In genomic region chr14:118951912-118952583, GRCm38 (mm10) we compare ENCODE assay signal across 14 mouse cellular contexts. TPM values are rescaled to one million over a fixed set of nuclear protein-coding genes. Genes with fewer than 3 reads are reported as not detected.
DNase-seq lines count a peak whose midpoint lies in the region; ATAC-seq and TF ChIP-seq lines count a peak whose summit lies in the region.
"Had no signal": no experiment of that assay in that cellular context is flagged by ENCODE, and none has a peak within 500 bp of the region (broad histone marks: within the 10 kb centered on the region; RNA-seq: fewer than 3 reads in every experiment).

No protein-coding gene starts in this region.

- H3K4me2 ChIP-seq in heart, embryonic 11.5 days, result no peak overlapping the region
- H3K4me2 ChIP-seq: embryonic facial prominence, embryonic 13.5 days; forebrain, embryonic 12.5 days; hindbrain, embryonic 12.5 days; limb, embryonic 12.5 days; lung, embryonic 14.5 days; neural tube, embryonic 12.5 days had no signal

- H3K9me3 ChIP-seq in heart, embryonic 11.5 days (replicated peaks; ENCODE audit: control insufficient read depth, low read length), result no peaks in the 10 kb centered on the region
- H3K9me3 ChIP-seq: embryonic facial prominence, embryonic 13.5 days; forebrain, embryonic 12.5 days; hindbrain, embryonic 12.5 days; limb, embryonic 12.5 days; neural tube, embryonic 12.5 days had no signal

- 89% methylated on average over 9 of the region's 9 CpGs for WGBS in heart, adult 2 months
- WGBS in heart, embryonic 11.5 days (ENCODE audit: insufficient replicate concordance), result 93% methylated on average over 9 of the region's 9 CpGs
- 97% methylated on average over 9 of the region's 9 CpGs for WGBS in thymus, adult 2 months

- H3K36me3 ChIP-seq in heart, adult 2 months (ENCODE audit: control insufficient read depth, insufficient read depth, low read length), result no peaks in the 10 kb centered on the region; the same call in 1 of the 2 replicates
- peaks cover 3% of the 10 kb centered on the region; the same call in 1 of the 2 replicates for H3K36me3 ChIP-seq in heart, embryonic 11.5 days (ENCODE audit: control insufficient read depth, insufficient read depth, low read length)
- H3K36me3 ChIP-seq in thymus, adult 2 months (ENCODE audit: control insufficient read depth, insufficient read depth, low read length), result peaks cover 27% of the 10 kb centered on the region

- no peak for TF ChIP-seq CTCF in heart, adult 2 months (IDR thresholded peaks at IDR 0.05)
- no peak for TF ChIP-seq CTCF in thymus, adult 2 months (IDR thresholded peaks at IDR 0.05; ENCODE audit: borderline replicate concordance, control insufficient read depth, extremely low read depth, insufficient read depth, low read length, poor library complexity)

- no peak for TF ChIP-seq EP300 in heart, adult 2 months (IDR thresholded peaks at IDR 0.05; ENCODE audit: insufficient read depth, low read depth, low read length)

- H3K27me3 ChIP-seq in heart, adult 2 months (ENCODE audit: control insufficient read depth, insufficient read depth, low read length), result no peaks in the 10 kb centered on the region
- H3K27me3 ChIP-seq in heart, embryonic 11.5 days (ENCODE audit: control insufficient read depth, insufficient read depth, low read length), result no peaks in the 10 kb centered on the region
- H3K27me3 ChIP-seq in thymus, adult 2 months (ENCODE audit: control insufficient read depth, insufficient read depth, low read length), result no peaks in the 10 kb centered on the region
- H3K27me3 ChIP-seq: embryonic facial prominence, embryonic 13.5 days; forebrain, embryonic 12.5 days; hindbrain, embryonic 12.5 days; limb, embryonic 12.5 days; neural tube, embryonic 12.5 days had no signal

- no peak for TF ChIP-seq POLR2A in heart, adult 2 months (IDR thresholded peaks at IDR 0.05; ENCODE audit: insufficient read depth, low read depth, low read length)
- no peak for TF ChIP-seq POLR2A in thymus, adult 2 months (IDR thresholded peaks at IDR 0.05; ENCODE audit: control insufficient read depth, extremely low read depth, insufficient read depth, low read length, poor library complexity)

- intact Hi-C loops in heart, adult 2 months (cut with DNase I), result no loop called here

- no peak overlapping the region for H3K4me3 ChIP-seq in heart, adult 2 months
- H3K4me3 ChIP-seq in heart, embryonic 11.5 days (ENCODE audit: low read depth, low read length), result no peak overlapping the region
- H3K4me3 ChIP-seq in thymus, adult 2 months (ENCODE audit: control insufficient read depth, insufficient read depth, low read length), result no peak overlapping the region
- H3K4me3 ChIP-seq: embryonic facial prominence, embryonic 13.5 days; forebrain, embryonic 12.5 days; hindbrain, embryonic 12.5 days; limb, embryonic 12.5 days; neural tube, embryonic 12.5 days had no signal

- no peak overlapping the region for H3K27ac ChIP-seq in heart, adult 2 months
- no peak overlapping the region for H3K27ac ChIP-seq in heart, embryonic 11.5 days (ENCODE audit: low read depth, low read length)
- H3K27ac ChIP-seq in thymus, adult 2 months (ENCODE audit: control insufficient read depth, insufficient read depth, low read length), result no peak overlapping the region
- H3K27ac ChIP-seq: embryonic facial prominence, embryonic 13.5 days; forebrain, embryonic 12.5 days; hindbrain, embryonic 12.5 days; limb, embryonic 12.5 days; neural tube, embryonic 12.5 days had no signal

- peaks cover 8% of the 10 kb centered on the region for H3K4me1 ChIP-seq in heart, adult 2 months (ENCODE audit: control insufficient read depth, insufficient read depth, low read length)
- peaks cover 4% of the 10 kb centered on the region; the same call in 1 of the 2 replicates for H3K4me1 ChIP-seq in heart, embryonic 11.5 days (ENCODE audit: control insufficient read depth, insufficient read depth, low read length)
- peaks cover 6% of the 10 kb centered on the region for H3K4me1 ChIP-seq in thymus, adult 2 months (replicated peaks; ENCODE audit: control insufficient read depth, insufficient read depth, low read length)
- H3K4me1 ChIP-seq: embryonic facial prominence, embryonic 13.5 days; forebrain, embryonic 12.5 days; limb, embryonic 12.5 days; neural tube, embryonic 12.5 days had no signal

- H3K9ac ChIP-seq in heart, adult 2 months (ENCODE audit: low read depth, low read length), result no peak overlapping the region
- H3K9ac ChIP-seq in heart, embryonic 11.5 days (ENCODE audit: low read depth, low read length), result no peak overlapping the region
- H3K9ac ChIP-seq: embryonic facial prominence, embryonic 13.5 days; forebrain, embryonic 12.5 days; hindbrain, embryonic 12.5 days; limb, embryonic 12.5 days; lung, embryonic 14.5 days; neural tube, embryonic 12.5 days had no signal

- ATAC-seq in heart, embryonic 11.5 days (replicated peaks; ENCODE audit: insufficient number of reproducible peaks, low FRiP score, low TSS enrichment), result no peak

- DNase-seq in adrenal gland, postnatal 25 days, result peak; percentile 6
- DNase-seq in adrenal gland, postnatal 4 days (ENCODE audit: low spot score in 2 of 2), result no peak
- peak; percentile 38 to 39 for DNase-seq in heart, adult 2 months
- peak; percentile 45 to 69 for DNase-seq in lung, adult 18-20 months
- no peak for DNase-seq in lung, postnatal 4 days
- DNase-seq in lung, postnatal 25 days (ENCODE audit: low spot score), result peak; percentile 43
- no peak for DNase-seq in thymus, adult 2 months
- DNase-seq: lung, embryonic 14.5 days had no signal

- H3K79me2 ChIP-seq in heart, adult 2 months (replicated peaks; ENCODE audit: control insufficient read depth, insufficient read depth, low read length), result peaks cover 3% of the 10 kb centered on the region

RNA-seq across cellular contexts. Expression of gene Dnajc3, which starts 14.3 kb away (rescaled TPM):
- total RNA-seq in adrenal gland, postnatal 25 days (2021), result 58.1 and 60.6 TPM in 2 replicates
- 10 to 100 TPM; 49.6 to 52.1 TPM for total RNA-seq in adrenal gland, postnatal 4 days (2021)
- total RNA-seq in heart, adult 2 months (2021), result 10 to 100 TPM; 32.5 to 33.4 TPM
- polyA plus RNA-seq in heart, adult 2 months (2012; rRNA removed), result 8.5 and 20.2 TPM in 2 replicates
- polyA plus RNA-seq in heart, embryonic 11.5 days (2014; fragmentation: Nextera tagmentation; extraction: Ambion mirVana), result 32.8 and 37.6 TPM in 2 replicates
- polyA plus RNA-seq in thymus, adult 2 months (2012; rRNA removed), result 29.8 and 31.8 TPM in 2 replicates

RNA-seq across cellular contexts. Expression of gene Dzip1, which starts 26.8 kb away (rescaled TPM):
- 16.0 and 22.7 TPM in 2 replicates for total RNA-seq in adrenal gland, postnatal 25 days (2021)
- 10 to 100 TPM; 31.1 to 32.0 TPM for total RNA-seq in adrenal gland, postnatal 4 days (2021)
- 1 to 10 TPM; 1.9 to 2.8 TPM for total RNA-seq in heart, adult 2 months (2021)
- polyA plus RNA-seq in heart, adult 2 months (2012; rRNA removed), result 2.2 and 2.8 TPM in 2 replicates
- polyA plus RNA-seq in heart, embryonic 11.5 days (2014; fragmentation: Nextera tagmentation; extraction: Ambion mirVana), result 11.3 and 13.2 TPM in 2 replicates
- polyA plus RNA-seq in thymus, adult 2 months (2012; rRNA removed), result 70.1 and 85.2 TPM in 2 replicates

Comparison
In these comparisons a context has a peak if more than half of its experiments do, and no peak if none do; other contexts are left out.
1. DNase-seq: peak in adrenal gland, postnatal 25 days (single experiment), heart, adult 2 months (2 of 2), lung, adult 18-20 months (2 of 2) and lung, postnatal 25 days (single experiment); none in adrenal gland, postnatal 4 days (0 of 2), lung, postnatal 4 days (0 of 2) and thymus, adult 2 months (single experiment).